In genomic region chr1:168429406-168429805, GRCm38 (mm10) we compare ENCODE assay signal across 9 mouse cellular contexts. TPM values are rescaled to one million over a fixed set of nuclear protein-coding genes. Genes with fewer than 3 reads are reported as not detected.
DNase-seq lines count a peak whose midpoint lies in the region; ATAC-seq and TF ChIP-seq lines count a peak whose summit lies in the region.
"Had no signal": no experiment of that assay in that cellular context is flagged by ENCODE, and none has a peak within 500 bp of the region (broad histone marks: within the 10 kb centered on the region; RNA-seq: fewer than 3 reads in every experiment).

No protein-coding gene starts in this region.

- no peaks in the 10 kb centered on the region for H3K27me3 ChIP-seq in heart, embryonic 12.5 days (replicated peaks)
- H3K27me3 ChIP-seq in heart, embryonic 16.5 days (ENCODE audit: control insufficient read depth, insufficient read depth, low read length), result no peaks in the 10 kb centered on the region
- no peaks in the 10 kb centered on the region for H3K27me3 ChIP-seq in midbrain, embryonic 10.5 days (ENCODE audit: low read depth, poor library complexity, severe bottlenecking)

- no peak for ATAC-seq in heart, embryonic 12.5 days (ENCODE audit: insufficient number of reproducible peaks, low FRiP score)
- no peak for ATAC-seq in heart, embryonic 16.5 days (replicated peaks; ENCODE audit: extremely low read depth, insufficient read depth, low FRiP score)

- H3K4me1 ChIP-seq in heart, embryonic 12.5 days (replicated peaks), result peaks cover 35% of the 10 kb centered on the region
- H3K4me1 ChIP-seq in bone marrow, adult 2 months (ENCODE audit: control insufficient read depth, insufficient read depth, low read length), result no peaks in the 10 kb centered on the region
- peaks cover 31% of the 10 kb centered on the region for H3K4me1 ChIP-seq in heart, embryonic 16.5 days (ENCODE audit: control insufficient read depth, insufficient read depth, low read length)
- peaks cover 48% of the 10 kb centered on the region for H3K4me1 ChIP-seq in midbrain, embryonic 10.5 days

- WGBS in heart, embryonic 12.5 days, result under 1% methylated on average over 5 of the region's 5 CpGs
- 22% methylated on average over 5 of the region's 5 CpGs for WGBS in bone marrow, adult 2 months
- 15% methylated on average over 5 of the region's 5 CpGs for WGBS in heart, embryonic 16.5 days
- WGBS in midbrain, embryonic 10.5 days, result 0% methylated on average over 5 of the region's 5 CpGs

- intact Hi-C loops in heart, postnatal 25 days (cut with DNase I), result loop anchor here (5.0 kb wide), 1 partner anchor 142 kb away; no protein-coding TSS in a partner anchor

- no peaks in the 10 kb centered on the region for H3K9me3 ChIP-seq in heart, embryonic 12.5 days (replicated peaks)
- H3K9me3 ChIP-seq in heart, embryonic 16.5 days (replicated peaks; ENCODE audit: control insufficient read depth, low read length), result no peaks in the 10 kb centered on the region
- no peaks in the 10 kb centered on the region for H3K9me3 ChIP-seq in midbrain, embryonic 10.5 days (replicated peaks)

- peak overlapping the region; percentile 90 for H3K4me2 ChIP-seq in heart, embryonic 12.5 days
- peak overlapping the region; percentile 79 for H3K4me2 ChIP-seq in heart, embryonic 16.5 days (ENCODE audit: low read depth, low read length)

- H3K36me3 ChIP-seq in heart, embryonic 12.5 days, result no peaks in the 10 kb centered on the region
- H3K36me3 ChIP-seq in heart, embryonic 16.5 days (ENCODE audit: control insufficient read depth, insufficient read depth), result no peaks in the 10 kb centered on the region
- H3K36me3 ChIP-seq in midbrain, embryonic 10.5 days, result no peaks in the 10 kb centered on the region; the same call in 1 of the 2 replicates

- H3K9ac ChIP-seq in heart, embryonic 12.5 days, result peak overlapping the region; percentile 85
- peak overlapping the region; percentile 85 for H3K9ac ChIP-seq in heart, embryonic 16.5 days (ENCODE audit: low read length)

- no peak for DNase-seq in heart, postnatal 25 days (ENCODE audit: low spot score)
- peak; percentile 29 for DNase-seq in midbrain, embryonic 10.5 days (ENCODE audit: low spot score)
- no peak for DNase-seq in thymus, postnatal 10 days (ENCODE audit: low spot score in 2 of 2)
- no peak for DNase-seq in thymus, postnatal 14 days
- no peak for DNase-seq in lung, postnatal 36 days

- no peak for TF ChIP-seq POLR2A in bone marrow, adult 2 months (IDR thresholded peaks at IDR 0.05; ENCODE audit: borderline replicate concordance, control insufficient read depth, low read depth, low read length)

- peak overlapping the region; percentile 23; the same call in 1 of the 2 replicates for H3K27ac ChIP-seq in heart, embryonic 12.5 days (ENCODE audit: poor library complexity, severe bottlenecking)
- H3K27ac ChIP-seq in bone marrow, adult 2 months (ENCODE audit: control insufficient read depth, insufficient read depth, low read depth, low read length, poor library complexity), result no peak overlapping the region
- H3K27ac ChIP-seq in heart, embryonic 16.5 days (ENCODE audit: low read length), result peak overlapping the region; percentile 66
- peak overlapping the region; percentile 99 for H3K27ac ChIP-seq in midbrain, embryonic 10.5 days (replicated peaks)
- H3K27ac ChIP-seq: macrophage had no signal

- peak overlapping the region; percentile 82 for H3K4me3 ChIP-seq in heart, embryonic 12.5 days
- peak overlapping the region; percentile 5 for H3K4me3 ChIP-seq in bone marrow, adult 2 months (replicated peaks; ENCODE audit: control insufficient read depth, low read depth, low read length)
- peak overlapping the region; percentile 81 for H3K4me3 ChIP-seq in heart, embryonic 16.5 days (ENCODE audit: low read length)
- H3K4me3 ChIP-seq in midbrain, embryonic 10.5 days, result peak overlapping the region; percentile 85

- TF ChIP-seq CTCF in bone marrow, adult 2 months (IDR thresholded peaks at IDR 0.05; ENCODE audit: control insufficient read depth, insufficient read depth, low read length), result no peak

RNA-seq across cellular contexts. Expression of gene Pbx1, which starts 2.7 kb away (rescaled TPM):
- polyA plus RNA-seq in heart, embryonic 12.5 days (2016; fragmentation: Nextera tagmentation; extraction: Ambion mirVana), result 26.2 and 26.3 TPM in 2 replicates
- total RNA-seq in heart, postnatal 25 days (2021), result 10 to 100 TPM; 51.3 to 55.2 TPM
- 8.5 and 12.2 TPM in 2 replicates for polyA plus RNA-seq in bone marrow, adult 2 months (2011; ENCODE audit: insufficient read depth, insufficient read length, low replicate concordance, missing spikeins)
- 18.0 and 20.7 TPM in 2 replicates for polyA plus RNA-seq in heart, embryonic 16.5 days (2015; fragmentation: Nextera tagmentation; extraction: Ambion mirVana)
- 34.9 and 42.3 TPM in 2 replicates for polyA plus RNA-seq in midbrain, embryonic 10.5 days (2016; fragmentation: Nextera tagmentation; extraction: Ambion mirVana)

Comparison
In these comparisons a context has a peak if more than half of its experiments do, and no peak if none do; other contexts are left out.
1. H3K4me3 ChIP-seq: peak in every context shown above with its lines; median percentile 85 in midbrain, embryonic 10.5 days; 82 in heart, embryonic 12.5 days; 81 in heart, embryonic 16.5 days; 5 in bone marrow, adult 2 months.